Mouse (Mus musculus) CD4-positive naive resting alpha-beta T cell, adult 76 days (primary cell): Measurements from ENCODE around the gene Itga11. TPM values are rescaled to one million over a fixed set of nuclear protein-coding genes. Genes with fewer than 3 reads are reported as not detected.

Experiments used
- total RNA-seq: library from RNA; stranded (reverse); gene quantifications from one replicate; pipeline ENCODE4 v1.2.4, GENCODE M21; 2023

Gene Itga11
- not detected for total RNA-seq

GRCm38 (mm10) chr9:62677641-62678549 lies at the start of gene Itga11:
Gene Itga11 (plus strand): TSS chr9:62677826.

GRCm38 (mm10) chr9:62811516-62812121 lies 134.0 kb downstream of the Itga11 start, which contains the start of gene Fem1b:
Gene Fem1b (minus strand): TSS chr9:62811934.

Other genes with a start within 250 kb of the Itga11 start
- 0.53 TPM for gene Coro2b, start 140.8 kb upstream of the Itga11 start, total RNA-seq
- gene Fem1b, start 134.1 kb downstream of the Itga11 start, total RNA-seq = 18.0 TPM
- 23.0 TPM for gene Cln6, start 161.0 kb downstream of the Itga11 start, total RNA-seq
- not detected for gene Calml4, start 180.3 kb downstream of the Itga11 start, total RNA-seq